Mouse (Mus musculus): ENCODE measurements around the gene Dennd4a. TPM values are rescaled to one million over a fixed set of nuclear protein-coding genes. Genes with fewer than 3 reads are reported as not detected.

Gene Dennd4a
- total RNA-seq (2014; fragmentation: Nextera tagmentation) (39.8 and 61.0 TPM in 2 replicates), total RNA-seq (2017) (27.5 and 28.0 TPM in 2 replicates)

- ATAC-seq (replicated peaks; ENCODE audit: poor library complexity, severe bottlenecking): peak; percentile 83
Measured at GRCm38 (mm10) chr9:64810822-64811537, at the start of gene Dennd4a. TSS of gene Dennd4a (plus strand) at chr9:64811340.

GRCm38 (mm10) chr9:64764824-64765223 is 46.3 kb upstream of the Dennd4a start:
- no peak for ATAC-seq (replicated peaks; ENCODE audit: poor library complexity, severe bottlenecking)

GRCm38 (mm10) chr9:64766136-64766535 is 45.0 kb upstream of the Dennd4a start:
- ATAC-seq (replicated peaks; ENCODE audit: poor library complexity, severe bottlenecking): no peak

GRCm38 (mm10) chr9:64767796-64768195 is 43.3 kb upstream of the Dennd4a start:
- no peak for ATAC-seq (replicated peaks; ENCODE audit: poor library complexity, severe bottlenecking)

GRCm38 (mm10) chr9:64769066-64769695 is 42.0 kb upstream of the Dennd4a start:
- ATAC-seq (replicated peaks; ENCODE audit: poor library complexity, severe bottlenecking): no peak

- ATAC-seq (replicated peaks; ENCODE audit: poor library complexity, severe bottlenecking): no peak
Measured at GRCm38 (mm10) chr9:64769911-64770310, 41.2 kb upstream of the Dennd4a start.

GRCm38 (mm10) chr9:64770411-64770849 is 40.7 kb upstream of the Dennd4a start:
- no peak for ATAC-seq (replicated peaks; ENCODE audit: poor library complexity, severe bottlenecking)

- ATAC-seq (replicated peaks; ENCODE audit: poor library complexity, severe bottlenecking): peak; percentile 98
Measured at GRCm38 (mm10) chr9:64771236-64771635, 39.9 kb upstream of the Dennd4a start.

- ATAC-seq (replicated peaks; ENCODE audit: poor library complexity, severe bottlenecking): no peak
Measured at GRCm38 (mm10) chr9:64773254-64773653, 37.9 kb upstream of the Dennd4a start.

GRCm38 (mm10) chr9:64773936-64774335 is 37.2 kb upstream of the Dennd4a start:
- ATAC-seq (replicated peaks; ENCODE audit: poor library complexity, severe bottlenecking): no peak

- ATAC-seq (replicated peaks; ENCODE audit: poor library complexity, severe bottlenecking): no peak
Measured at GRCm38 (mm10) chr9:64774411-64774811, 36.7 kb upstream of the Dennd4a start.

GRCm38 (mm10) chr9:64774883-64775282 is 36.3 kb upstream of the Dennd4a start:
- no peak for ATAC-seq (replicated peaks; ENCODE audit: poor library complexity, severe bottlenecking)

GRCm38 (mm10) chr9:64775491-64775890 is 35.6 kb upstream of the Dennd4a start:
- no peak for ATAC-seq (replicated peaks; ENCODE audit: poor library complexity, severe bottlenecking)

- no peak for ATAC-seq (replicated peaks; ENCODE audit: poor library complexity, severe bottlenecking)
Measured at GRCm38 (mm10) chr9:64777441-64777987, 33.6 kb upstream of the Dennd4a start.

GRCm38 (mm10) chr9:64778151-64778550 is 33.0 kb upstream of the Dennd4a start:
- ATAC-seq (replicated peaks; ENCODE audit: poor library complexity, severe bottlenecking): no peak

GRCm38 (mm10) chr9:64779628-64780027 is 31.5 kb upstream of the Dennd4a start:
- 0 out of 2 replicates have a peak, but pooled peaks have one; percentile 25 for ATAC-seq (replicated peaks; ENCODE audit: poor library complexity, severe bottlenecking)

- ATAC-seq (replicated peaks; ENCODE audit: poor library complexity, severe bottlenecking): no peak
Measured at GRCm38 (mm10) chr9:64783511-64783910, 27.6 kb upstream of the Dennd4a start.

GRCm38 (mm10) chr9:64784841-64785240 is 26.3 kb upstream of the Dennd4a start:
- ATAC-seq (replicated peaks; ENCODE audit: poor library complexity, severe bottlenecking): peak; percentile 38

- no peak for ATAC-seq (replicated peaks; ENCODE audit: poor library complexity, severe bottlenecking)
Measured at GRCm38 (mm10) chr9:64786216-64786905, 24.8 kb upstream of the Dennd4a start.

- no peak for ATAC-seq (replicated peaks; ENCODE audit: poor library complexity, severe bottlenecking)
Measured at GRCm38 (mm10) chr9:64788070-64788469, 23.1 kb upstream of the Dennd4a start.

GRCm38 (mm10) chr9:64789341-64789761 is 21.8 kb upstream of the Dennd4a start:
- peak; percentile 69 for ATAC-seq (replicated peaks; ENCODE audit: poor library complexity, severe bottlenecking)

Measured in granulocyte monocyte progenitor cell, adult 5-6 weeks (primary cell).